Mouse (Mus musculus): ENCODE measurements around the gene Iars2.

Gene Iars2

DNA sequence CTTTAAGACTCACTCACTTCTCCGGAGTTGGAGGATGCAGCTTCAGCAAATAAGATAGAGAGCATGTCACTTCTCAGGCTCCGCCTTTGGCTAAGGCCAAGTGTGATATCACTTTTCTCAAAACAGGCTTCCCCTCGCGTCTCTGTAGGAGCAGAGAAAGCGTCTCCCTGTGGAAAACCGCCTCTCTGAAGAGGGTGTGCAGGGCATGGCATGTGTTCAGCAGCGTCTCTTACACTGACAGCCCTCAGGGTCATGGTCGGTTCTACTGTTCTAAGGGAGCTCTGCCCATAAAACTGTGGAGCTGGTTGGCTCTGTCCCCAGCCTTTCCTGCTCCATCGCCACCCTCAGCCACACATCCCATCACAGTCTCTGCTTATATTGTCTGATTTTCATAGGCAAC is 49.9 kb downstream of the Iars2 start:
- DNase-seq (ENCODE audit: low spot score in 2 of 2), result no peak

DNA sequence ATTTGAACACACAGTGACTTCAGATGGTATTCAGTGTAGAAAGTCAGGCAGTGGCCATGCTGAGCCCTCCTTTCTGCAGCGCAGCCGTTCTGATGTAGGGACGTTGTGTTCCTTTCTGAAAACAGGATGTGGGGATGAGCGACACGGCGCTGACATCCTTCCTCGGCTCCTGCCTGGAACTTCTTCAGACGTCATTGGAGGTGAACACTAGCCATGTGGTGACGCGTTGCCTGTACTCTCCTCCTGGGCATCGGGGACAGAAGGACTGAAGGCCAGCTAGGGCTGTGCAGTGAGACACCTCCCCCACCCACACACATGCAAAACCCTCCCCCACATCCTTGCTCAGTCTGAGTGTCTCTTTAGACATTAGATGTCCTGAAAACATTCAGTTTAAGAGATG is 52.2 kb downstream of the Iars2 start:
- DNase-seq (ENCODE audit: low spot score in 2 of 2), result no peak

DNA sequence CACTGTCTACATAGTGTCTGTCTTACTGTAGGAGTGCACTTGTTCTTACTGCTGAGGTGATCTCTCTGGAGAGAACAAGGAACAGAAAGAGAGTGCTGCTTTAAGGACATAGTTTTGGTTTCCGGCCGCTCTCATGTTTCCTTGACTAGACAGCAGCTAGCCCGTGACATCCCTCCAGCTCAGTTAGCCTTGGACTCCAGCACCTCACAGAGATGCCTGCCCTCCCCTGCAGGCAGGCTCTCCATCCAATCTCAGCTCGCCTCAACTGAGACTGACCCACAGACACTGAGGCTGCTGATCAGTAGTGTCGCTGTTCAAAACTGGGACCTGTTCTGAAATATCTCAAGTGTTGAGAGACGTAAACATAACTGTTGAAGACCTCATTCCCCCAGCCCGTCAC is 53.2 kb downstream of the Iars2 start:
- DNase-seq (ENCODE audit: low spot score in 2 of 2), result no peak

DNA sequence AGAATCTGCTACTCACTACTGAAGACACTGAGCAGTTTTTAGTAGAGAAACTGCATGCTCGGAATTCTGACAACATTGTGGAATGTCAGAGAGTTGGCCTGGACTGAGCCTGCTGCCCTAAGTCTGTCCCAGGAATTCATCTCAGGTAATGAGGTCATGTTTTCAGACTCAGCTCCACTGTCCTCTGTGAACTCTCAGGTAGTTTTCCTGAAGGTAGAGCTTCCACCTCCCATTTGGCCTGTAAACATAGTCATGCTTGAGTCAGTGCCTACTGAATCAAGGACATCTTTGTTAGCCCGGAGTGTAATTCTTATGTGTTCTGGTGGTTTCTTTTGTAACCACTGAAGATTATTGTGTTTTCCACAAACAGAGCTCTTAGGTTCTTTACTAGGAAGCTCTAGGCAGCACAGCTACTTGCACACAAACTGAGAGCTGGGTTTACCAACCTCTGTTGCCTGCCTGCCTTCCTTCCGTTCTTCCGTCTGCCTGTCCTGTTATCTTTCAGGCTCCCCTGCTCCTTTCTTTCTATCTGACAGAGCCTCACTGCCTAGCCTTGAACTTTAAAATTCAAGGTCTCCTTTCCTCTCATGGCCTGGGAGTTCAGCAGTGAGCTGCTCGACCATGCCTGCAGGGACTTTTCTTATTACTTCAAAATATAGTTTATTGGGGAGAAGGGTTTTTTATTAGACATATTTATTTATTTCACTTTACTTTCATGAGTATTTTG is 54.2 kb downstream of the Iars2 start:
- no peak for DNase-seq (ENCODE audit: low spot score in 2 of 2)

DNA sequence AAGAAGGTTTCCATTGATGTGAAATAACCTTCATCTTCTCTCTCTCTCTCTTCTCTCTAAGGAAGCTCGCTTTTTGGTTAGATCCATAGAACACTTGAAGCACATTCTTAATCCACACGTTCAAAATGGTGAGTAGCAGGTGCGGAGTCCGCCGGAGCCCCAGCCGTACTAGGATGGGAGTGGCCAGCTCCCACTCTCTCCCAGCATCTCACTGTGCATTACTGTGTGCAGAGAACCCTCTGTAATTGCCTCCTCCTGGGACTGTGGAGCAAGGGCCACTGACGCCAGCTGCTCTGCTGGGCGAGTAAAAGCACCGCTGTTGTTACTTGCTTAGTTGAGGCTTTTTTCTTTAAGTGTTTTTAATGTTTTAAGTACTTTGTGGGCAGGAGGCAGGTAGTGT is 57.8 kb downstream of the Iars2 start:
- DNase-seq (ENCODE audit: low spot score in 2 of 2), result no peak

DNA sequence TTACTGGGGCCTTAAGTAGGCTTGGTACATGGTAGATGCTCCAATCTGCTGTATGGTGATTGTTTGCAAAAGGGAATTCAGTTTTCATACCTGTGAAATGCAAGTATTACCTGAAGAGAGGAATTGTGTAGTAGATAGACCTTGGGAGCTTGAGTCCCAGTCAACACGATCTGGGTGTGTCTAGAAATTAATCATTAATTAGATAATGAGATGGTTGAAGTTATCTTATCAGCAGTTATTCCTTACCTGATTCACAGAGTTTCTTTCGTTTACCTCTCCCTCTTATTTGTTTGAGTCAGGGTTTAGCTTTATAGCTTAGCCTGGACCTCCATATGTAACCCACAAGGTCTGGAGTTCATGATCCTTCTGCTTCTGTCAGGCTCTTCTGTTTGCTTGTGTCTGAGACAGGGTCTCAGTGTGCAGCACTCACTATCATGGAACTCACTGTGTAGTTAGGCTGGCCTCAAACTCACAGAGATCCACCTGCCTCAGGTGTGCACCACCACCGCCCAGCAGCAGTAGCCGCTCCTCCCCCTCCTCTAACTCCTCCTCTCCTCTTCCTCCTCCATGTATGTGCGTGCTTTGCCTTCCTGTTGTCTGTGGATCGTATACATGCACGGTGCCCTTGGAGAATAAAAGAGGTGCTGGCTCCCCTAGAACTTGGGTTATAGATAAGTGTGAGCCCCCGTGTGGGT is 58.6 kb downstream of the Iars2 start:
- DNase-seq (ENCODE audit: low spot score in 2 of 2), result no peak

DNA sequence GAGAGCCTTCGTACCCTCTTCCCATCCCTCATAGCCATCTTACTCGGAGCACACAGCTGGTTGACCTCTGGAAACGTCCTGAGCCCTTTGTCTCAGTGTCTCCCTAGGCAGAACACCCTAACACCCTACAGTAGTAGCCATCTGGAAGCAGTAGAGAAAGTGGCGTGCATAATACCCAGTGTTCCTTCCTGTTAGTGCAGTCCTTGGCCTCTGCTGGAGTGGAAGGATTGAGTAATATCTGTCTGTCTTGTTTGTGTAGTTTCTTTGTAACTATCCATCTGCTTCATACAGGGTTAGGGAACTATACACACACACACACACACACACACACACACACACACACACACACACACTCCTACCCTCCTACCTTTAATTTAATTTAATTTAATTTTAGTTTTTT is 60.5 kb downstream of the Iars2 start:
- no peak for DNase-seq (ENCODE audit: low spot score in 2 of 2)

DNA sequence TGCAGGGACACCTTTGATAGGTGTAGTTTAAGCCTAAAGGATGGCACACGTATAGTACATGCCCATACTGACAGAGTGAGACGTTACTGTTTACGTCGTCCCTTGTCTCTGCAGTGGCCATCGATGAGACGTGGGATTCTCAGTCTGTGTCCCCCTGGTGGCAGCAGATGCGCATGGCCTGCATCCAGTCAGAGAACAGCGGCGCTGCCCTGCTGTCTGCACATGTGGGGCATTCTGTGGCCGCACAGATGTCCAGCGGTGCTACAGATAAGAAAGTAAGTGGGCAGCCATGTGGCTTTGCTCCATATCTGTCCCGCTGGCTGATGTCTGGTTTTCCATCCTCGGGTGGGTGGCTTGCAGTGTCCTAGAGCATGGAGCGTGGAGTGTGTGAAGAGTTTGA is 66.6 kb downstream of the Iars2 start:
- no peak for DNase-seq (ENCODE audit: low spot score in 2 of 2)

DNA sequence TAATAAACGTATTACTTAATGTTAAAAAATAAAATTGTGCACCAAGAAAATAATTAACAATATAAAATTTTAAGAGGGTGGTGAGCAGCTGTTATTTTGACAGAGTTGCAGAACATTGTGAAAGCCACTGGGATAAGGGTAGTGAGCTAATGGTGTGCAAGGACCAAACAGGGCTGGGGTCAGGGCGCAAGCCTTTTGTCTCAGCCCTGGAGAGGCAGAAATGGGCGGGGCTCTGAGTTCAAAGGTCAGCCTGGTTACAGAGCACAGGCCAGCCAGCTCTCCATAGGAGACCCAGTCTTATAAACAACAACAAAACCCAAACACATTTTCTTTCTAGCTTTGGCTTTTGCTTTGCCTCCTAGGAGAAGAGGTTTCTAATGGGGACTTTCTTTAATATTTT is 72.4 kb downstream of the Iars2 start:
- DNase-seq (ENCODE audit: low spot score in 2 of 2), result no peak

DNA sequence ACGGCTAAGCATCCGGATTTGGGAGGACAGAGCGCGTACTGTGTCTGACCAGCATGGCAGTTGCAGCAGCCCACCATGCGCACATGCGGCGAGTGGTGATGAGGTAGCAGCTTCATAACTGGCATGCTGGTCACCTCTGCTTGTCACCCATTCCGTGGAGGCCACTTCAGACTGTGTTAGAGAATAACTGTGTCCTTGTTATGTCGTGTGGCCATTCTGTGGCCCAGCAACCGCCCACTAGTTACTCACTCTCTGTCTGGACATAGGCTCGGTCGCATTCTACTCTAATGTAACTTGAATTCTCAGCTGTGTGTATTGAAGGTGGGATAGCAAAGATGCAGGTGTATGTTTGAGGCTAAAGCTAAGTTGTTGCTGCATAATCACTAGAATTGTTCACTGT is 73.9 kb downstream of the Iars2 start:
- no peak for DNase-seq (ENCODE audit: low spot score in 2 of 2)

DNA sequence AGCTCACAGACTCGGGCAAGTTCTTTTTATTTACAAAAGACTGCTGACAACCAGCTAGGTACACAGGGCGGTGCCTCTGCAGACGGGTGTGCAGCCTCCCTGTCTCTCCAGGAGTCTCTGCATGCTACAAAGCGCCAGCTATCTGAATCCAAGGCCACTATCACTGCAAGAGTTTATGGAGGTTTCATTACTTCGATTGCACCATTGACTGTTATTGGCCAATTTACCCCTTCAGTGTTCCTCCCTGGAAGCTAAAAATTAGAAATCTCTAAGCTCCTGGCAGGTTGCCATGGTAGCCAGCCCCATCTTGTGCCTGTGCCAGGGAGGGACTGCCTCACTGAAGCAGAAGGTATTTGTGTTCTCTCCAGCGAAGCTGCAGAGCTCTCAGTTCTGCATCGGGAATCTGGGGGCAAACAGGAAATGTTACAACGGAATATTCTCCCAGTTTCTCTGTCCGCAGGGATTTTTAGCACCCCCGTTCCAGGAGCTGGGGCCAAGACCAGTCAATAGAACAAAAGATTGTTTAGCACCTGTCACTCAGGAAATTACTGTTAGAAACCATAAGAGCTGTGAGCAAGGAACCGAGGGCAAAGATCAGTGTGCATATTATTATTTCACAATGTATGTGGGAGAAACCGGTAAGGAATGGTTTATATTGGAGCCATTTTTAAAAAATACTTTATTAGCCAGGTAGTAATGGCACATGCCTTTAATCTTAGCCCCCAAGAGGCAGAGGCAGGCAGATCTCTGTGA is 75.9 kb downstream of the Iars2 start:
- peak in 1 of 2 experiments; percentile 36 for DNase-seq (ENCODE audit: low spot score in 2 of 2)

DNA sequence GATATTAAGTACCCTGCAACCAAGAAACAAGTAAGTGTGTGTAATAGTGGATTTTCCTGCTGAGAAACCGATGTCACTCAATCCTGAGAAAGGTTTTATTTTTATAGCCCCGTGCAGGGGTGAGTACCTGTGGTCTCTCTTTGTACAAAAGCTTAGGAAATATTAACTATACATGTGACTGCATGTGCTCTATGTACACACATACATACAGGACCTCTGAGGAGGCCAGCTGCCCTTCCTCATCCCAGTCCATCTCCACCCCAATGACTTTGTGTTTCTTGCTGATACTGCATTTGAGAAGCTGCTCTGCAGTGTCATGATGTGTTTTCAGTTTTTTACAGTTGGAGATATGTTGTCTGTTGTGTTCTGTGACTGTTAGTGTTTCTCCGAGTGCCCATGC is 76.8 kb downstream of the Iars2 start:
- DNase-seq (ENCODE audit: low spot score in 2 of 2), result no peak

DNA sequence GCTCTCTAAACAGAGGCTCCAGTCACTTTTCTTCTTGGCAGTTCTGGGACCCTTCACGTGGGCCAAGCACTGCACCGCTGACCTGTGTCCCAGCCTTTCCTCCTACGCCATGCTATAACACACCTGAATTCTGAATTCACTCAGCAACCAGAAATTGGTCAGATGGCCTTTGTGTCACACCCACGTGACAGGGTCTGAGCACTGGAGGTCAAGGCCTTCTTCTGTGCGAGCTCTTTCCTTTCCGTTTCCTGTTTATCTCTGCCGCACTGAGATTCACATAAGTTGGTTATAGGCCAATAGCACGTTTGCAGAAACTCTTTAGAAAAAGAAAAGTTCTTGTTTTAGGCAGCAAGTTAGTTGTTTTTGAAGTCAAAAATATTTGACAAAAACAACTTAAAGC is 80.5 kb downstream of the Iars2 start:
- no peak for DNase-seq (ENCODE audit: low spot score in 2 of 2)

DNA sequence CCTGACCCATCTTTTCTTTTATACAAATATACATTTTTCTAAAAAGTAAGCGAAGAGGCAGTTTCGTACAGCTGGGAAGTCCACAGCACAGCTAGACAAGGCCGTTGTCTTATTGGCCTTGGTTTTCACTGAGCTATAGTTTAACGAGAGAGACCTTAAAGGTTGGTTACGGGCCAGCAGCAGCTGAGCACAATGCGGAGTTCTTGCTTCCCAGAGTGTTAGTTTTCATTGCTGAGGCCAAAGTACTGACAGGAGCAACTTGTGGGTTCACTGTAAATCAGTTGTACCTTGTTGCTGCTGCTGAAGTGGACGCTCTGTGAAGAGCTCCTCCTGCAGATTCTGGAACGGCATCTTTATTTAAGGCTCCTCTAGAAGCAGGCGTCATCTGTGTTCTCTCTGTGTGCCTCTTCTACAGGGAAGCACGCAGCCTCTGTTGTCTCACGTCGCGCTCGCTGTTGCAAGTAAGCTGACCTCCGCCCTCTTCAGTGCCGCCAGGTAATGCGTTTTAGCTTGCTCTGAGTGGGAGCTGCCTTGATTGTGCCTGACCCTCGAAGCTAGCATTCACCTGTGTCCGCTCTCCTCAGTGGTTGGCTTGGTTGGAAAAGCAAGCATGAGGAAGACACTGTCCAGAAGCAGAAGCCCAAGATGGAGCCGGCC is 81.6 kb downstream of the Iars2 start:
- no peak for DNase-seq (ENCODE audit: low spot score in 2 of 2)

DNA sequence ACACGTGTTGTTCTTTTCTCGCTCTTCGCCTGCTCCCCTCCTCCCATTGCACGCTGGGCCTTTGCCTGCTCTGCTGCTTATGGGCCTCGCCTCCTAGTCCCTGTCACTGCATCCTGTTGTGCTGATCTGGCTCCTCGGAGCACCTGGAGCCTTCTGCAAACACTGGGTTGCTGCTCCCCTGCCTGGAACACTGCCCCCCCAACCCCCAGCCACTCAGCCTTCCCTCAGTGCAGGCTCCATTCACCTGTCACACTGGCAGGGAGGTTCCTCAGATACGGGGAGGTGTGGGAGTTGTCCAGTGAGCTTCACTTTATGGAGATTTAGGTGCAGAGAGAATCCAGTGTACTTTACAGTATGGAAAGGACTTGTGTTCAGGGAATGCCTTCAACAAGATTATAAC is 83.7 kb downstream of the Iars2 start:
- no peak for DNase-seq (ENCODE audit: low spot score in 2 of 2)

DNA sequence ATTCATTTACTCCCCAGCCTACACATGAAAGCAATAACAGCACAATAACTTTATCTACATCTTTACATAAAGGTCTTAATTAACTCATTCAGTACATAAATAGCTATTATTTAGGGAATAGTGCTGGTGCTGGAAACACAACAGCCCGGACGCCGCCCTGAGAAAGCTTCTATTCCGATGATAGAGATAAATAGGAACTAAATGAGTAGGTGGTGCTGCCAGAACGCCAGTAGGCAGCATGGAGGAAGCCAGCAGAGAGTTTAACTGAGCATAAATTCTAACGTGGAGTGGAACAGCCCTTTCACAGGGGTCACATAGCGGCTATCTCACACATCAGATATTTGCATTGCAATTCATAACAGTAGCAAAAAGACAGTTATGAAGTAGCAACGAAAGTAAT is 86.2 kb downstream of the Iars2 start:
- no peak for DNase-seq (ENCODE audit: low spot score in 2 of 2)

DNA sequence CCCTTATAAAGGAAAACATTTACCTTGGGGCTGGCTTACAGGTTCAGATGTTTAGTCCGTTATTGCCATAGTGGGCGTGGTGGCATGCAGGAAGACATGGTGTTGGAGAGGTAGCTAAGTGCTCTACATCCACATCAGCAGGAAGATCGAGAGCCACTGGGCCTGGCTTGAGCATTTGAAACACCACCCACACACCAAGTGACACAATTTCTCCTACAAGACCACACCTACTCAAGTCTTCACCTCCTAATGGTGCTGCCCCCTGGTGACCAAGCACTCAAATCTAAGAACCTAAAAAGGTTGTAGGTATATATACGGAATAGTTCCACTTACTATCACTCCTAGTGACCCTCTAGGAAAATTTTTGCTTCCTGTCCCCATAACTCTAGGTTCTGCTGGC is 92.7 kb downstream of the Iars2 start:
- no peak for DNase-seq (ENCODE audit: low spot score in 2 of 2)

DNA sequence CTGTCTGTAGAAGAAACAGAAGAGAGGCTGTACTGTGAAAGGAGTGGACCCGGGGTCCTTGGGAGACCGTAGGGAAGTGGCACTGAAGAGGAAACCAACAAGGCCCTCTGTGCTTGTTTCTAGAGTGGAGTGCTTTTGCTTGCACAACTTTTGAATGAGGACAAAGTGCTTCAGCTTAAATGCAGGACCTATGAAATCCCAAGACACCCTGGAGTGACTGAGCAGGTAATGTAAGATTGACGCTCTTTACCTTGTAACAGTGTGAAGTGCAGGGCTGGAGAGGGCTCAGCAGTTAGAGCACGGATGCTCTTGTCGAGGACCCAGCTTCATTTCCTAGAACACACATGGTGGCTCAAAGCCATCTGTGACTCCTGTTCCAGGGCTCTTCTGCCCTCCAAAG is 93.4 kb downstream of the Iars2 start:
- DNase-seq (ENCODE audit: low spot score in 2 of 2), result no peak
